Mouse (Mus musculus) hindbrain, embryonic 13.5 days (tissue): ENCODE measurements at regions not wholly inside any gene's neighbourhood (a gene's known extent, or its start where the extent isn't known, plus 50 kb on each side); places are given as distances from the start of the nearest gene placed in this dataset.
A peak's percentile ranks its signal among the peaks of the same experiment; 100 is the strongest.

ENCODE experiments used
- ATAC-seq: fragments of 200-750 bp; cut with Nextera tagmentation; 2 replicates; pipeline ENCODE4 v1.8.0; 2017; ENCODE audit warnings: moderate TSS enrichment; ENCODE audit not compliant: low FRiP score
- H3K27ac ChIP-seq: fragments of 300-500 bp; sonication (generic); 2 replicates; pipeline ENCODE4 v1.5.1; 2015; ENCODE audit warnings: inconsistent platforms, mild to moderate bottlenecking, moderate library complexity
- H3K27me3 ChIP-seq: fragments of 300-500 bp; sonication (generic); 2 replicates; pipeline ENCODE4 v1.6.1; 2015; ENCODE audit warnings: mild to moderate bottlenecking, inconsistent platforms
- H3K36me3 ChIP-seq: fragments of 300-500 bp; sonication (generic); 2 replicates; pipeline ENCODE4 v1.6.1; 2015; ENCODE audit warnings: mild to moderate bottlenecking, inconsistent platforms
- H3K4me1 ChIP-seq: fragments of 300-500 bp; sonication (generic); replicated peaks from 2 replicates; pipeline ENCODE4 v1.6.1; 2015; ENCODE audit warnings: inconsistent platforms
- H3K4me2 ChIP-seq: fragments of 300-500 bp; sonication (generic); 2 replicates; pipeline ENCODE4 v1.6.1; 2015; ENCODE audit warnings: inconsistent platforms, mild to moderate bottlenecking, moderate library complexity
- H3K4me3 ChIP-seq: fragments of 300-500 bp; sonication (generic); 2 replicates; pipeline ENCODE4 v1.5.1; 2015; ENCODE audit warnings: mild to moderate bottlenecking, inconsistent platforms
- H3K9ac ChIP-seq: fragments of 300-500 bp; sonication (generic); 2 replicates; pipeline ENCODE4 v1.6.1; 2015; ENCODE audit warnings: mild to moderate bottlenecking, inconsistent platforms
- H3K9me3 ChIP-seq: fragments of 300-500 bp; sonication (generic); 2 replicates; pipeline ENCODE4 v1.6.1; 2016; ENCODE audit warnings: inconsistent platforms
- WGBS: fragments of 180-500 bp; shearing (Covaris S2); methylation state at CpG from one replicate; pipeline ENCODE4 v1.1.7; 2015; 5-methylcytosine and 5-hydroxymethylcytosine counted together

DNA sequence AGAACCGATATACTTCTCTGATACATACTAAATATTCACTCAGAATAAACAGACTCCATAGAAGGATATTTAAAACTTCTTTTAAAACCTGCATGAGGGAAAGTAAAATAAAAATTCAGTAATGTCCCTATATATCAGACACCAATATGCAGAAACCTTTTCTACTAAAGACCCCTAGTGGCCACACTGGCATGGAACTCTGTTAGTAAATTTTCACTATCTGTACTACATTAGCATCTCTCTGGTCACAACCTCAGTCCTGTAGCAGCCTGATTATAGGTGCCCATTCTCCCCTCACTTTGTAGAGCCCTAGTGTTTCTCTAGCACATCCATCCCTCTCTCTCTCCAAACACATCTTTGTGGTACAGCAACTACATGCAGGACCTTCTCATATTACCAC is 970.3 kb downstream of the Cdh11 start:
- Histone ChIP-seq H3K4me3 (no peak overlapping the region), H3K27me3 (no peaks in the 10 kb centered on the region), H3K4me2 (no peak overlapping the region), H3K36me3 (no peaks in the 10 kb centered on the region), H3K27ac (no peak overlapping the region), H3K9ac (no peak overlapping the region), H3K4me1 (no peaks in the 10 kb centered on the region), H3K9me3 (no peaks in the 10 kb centered on the region)
- ATAC-seq, result no peak
- WGBS, result 90% methylated on average over 1 of the region's 1 CpGs

DNA sequence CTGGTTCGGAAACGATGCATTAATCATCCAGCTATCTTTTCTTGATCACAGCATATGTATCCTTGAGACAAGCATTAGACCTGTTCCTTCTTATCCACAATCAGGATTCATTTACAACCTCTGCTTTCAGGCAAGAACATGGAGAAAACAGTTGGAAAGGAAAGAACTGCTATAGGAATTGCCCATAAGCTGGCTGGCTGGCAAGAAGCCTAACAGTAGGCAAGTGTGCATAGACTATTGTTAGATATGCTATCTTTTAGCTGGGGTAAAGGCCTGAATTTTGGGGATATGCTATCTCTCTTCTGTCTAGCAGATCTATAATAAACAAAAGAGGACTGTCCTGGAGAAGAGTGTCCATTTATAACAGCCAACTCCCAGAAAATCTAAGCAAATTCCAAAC is 981.9 kb downstream of the Cdh11 start:
- Histone ChIP-seq H3K4me1 (no peaks in the 10 kb centered on the region), H3K9ac (no peak overlapping the region), H3K9me3 (no peaks in the 10 kb centered on the region), H3K4me3 (no peak overlapping the region), H3K27ac (no peak overlapping the region), H3K36me3 (no peaks in the 10 kb centered on the region), H3K27me3 (no peaks in the 10 kb centered on the region), H3K4me2 (no peak overlapping the region)
- WGBS, result 84% methylated on average over 2 of the region's 2 CpGs
- no peak for ATAC-seq

DNA sequence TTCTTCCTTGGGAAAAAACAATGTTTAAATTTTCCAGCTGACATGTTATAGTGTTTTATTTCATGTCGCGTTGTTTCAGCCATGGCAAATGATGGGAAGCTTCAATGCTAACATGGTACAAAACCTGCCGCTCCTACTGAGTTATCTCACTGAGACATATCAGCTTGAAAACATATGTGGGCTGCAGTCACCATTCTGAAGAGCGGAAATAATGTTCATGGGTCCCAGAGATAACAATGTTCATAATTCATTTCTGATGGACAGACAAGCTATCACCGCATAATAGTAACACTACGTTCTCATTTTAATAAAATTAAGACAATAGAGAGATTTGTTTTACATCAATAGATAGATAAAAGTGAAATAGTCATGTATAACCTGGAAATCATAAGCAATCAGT is 983.3 kb downstream of the Cdh11 start:
- WGBS, result 90% methylated on average over 6 of the region's 6 CpGs
- no peak for ATAC-seq
- no peak overlapping the region for H3K4me2 ChIP-seq

DNA sequence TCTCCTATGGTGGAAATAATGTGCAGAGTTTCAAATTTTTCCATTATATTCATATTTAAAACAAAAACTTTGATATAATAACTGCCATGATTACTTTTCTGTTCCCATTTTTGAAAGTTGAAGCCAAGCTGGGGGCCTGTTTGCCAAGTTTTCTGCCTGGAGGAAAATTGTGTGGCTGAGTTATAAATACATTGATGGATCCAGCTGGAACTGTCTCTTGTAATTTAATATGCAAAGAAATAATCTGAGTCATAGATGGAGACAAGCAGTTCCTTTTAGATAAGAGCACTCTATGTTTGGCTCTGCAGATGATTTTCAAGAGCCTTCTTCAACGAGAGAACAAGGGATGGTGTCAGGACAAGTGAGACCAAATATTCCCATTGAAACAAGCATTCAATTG is 994.7 kb downstream of the Cdh11 start:
- no peaks in the 10 kb centered on the region for H3K4me1 ChIP-seq
- H3K36me3 ChIP-seq, result no peaks in the 10 kb centered on the region
- no peaks in the 10 kb centered on the region for H3K27me3 ChIP-seq
- H3K4me3 ChIP-seq, result no peak overlapping the region
- H3K9ac ChIP-seq, result no peak overlapping the region
- ATAC-seq, result no peak
- 77% methylated on average over 1 of the region's 1 CpGs for WGBS
- no peak overlapping the region for H3K27ac ChIP-seq
- no peak overlapping the region for H3K4me2 ChIP-seq
- no peaks in the 10 kb centered on the region for H3K9me3 ChIP-seq

More for the DNA sequence above, 983.3 kb downstream of the Cdh11 start:
- no peak overlapping the region for H3K9ac ChIP-seq
- no peaks in the 10 kb centered on the region for H3K36me3 ChIP-seq
- H3K27me3 ChIP-seq, result no peaks in the 10 kb centered on the region
- no peak overlapping the region for H3K27ac ChIP-seq
- no peaks in the 10 kb centered on the region for H3K9me3 ChIP-seq
- H3K4me1 ChIP-seq, result no peaks in the 10 kb centered on the region
- H3K4me3 ChIP-seq, result no peak overlapping the region

DNA sequence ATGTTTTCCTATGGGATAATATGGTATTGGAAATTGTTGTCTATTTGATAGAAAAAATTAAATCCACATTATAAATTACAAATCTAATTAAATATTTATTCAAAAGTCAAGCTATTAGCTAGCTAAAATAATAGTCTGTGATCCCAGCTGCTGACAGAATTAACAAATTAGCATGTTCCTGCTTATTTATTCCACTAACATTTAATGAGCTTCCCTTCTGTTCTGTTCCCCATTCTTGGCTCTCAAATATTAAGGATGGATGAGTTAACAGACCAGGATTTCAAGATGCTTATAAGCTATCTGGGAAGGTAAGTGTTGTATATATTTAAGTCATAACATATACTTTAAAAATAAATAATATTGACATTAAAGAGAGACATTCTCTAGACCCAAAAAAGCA is 998.6 kb downstream of the Cdh11 start:
- H3K4me1 ChIP-seq, result no peaks in the 10 kb centered on the region
- no peak overlapping the region for H3K4me2 ChIP-seq
- H3K9me3 ChIP-seq, result no peaks in the 10 kb centered on the region
- H3K9ac ChIP-seq, result no peak overlapping the region
- no peak overlapping the region for H3K27ac ChIP-seq
- ATAC-seq, result no peak
- no peaks in the 10 kb centered on the region for H3K36me3 ChIP-seq
- no peaks in the 10 kb centered on the region for H3K27me3 ChIP-seq
- H3K4me3 ChIP-seq, result no peak overlapping the region

DNA sequence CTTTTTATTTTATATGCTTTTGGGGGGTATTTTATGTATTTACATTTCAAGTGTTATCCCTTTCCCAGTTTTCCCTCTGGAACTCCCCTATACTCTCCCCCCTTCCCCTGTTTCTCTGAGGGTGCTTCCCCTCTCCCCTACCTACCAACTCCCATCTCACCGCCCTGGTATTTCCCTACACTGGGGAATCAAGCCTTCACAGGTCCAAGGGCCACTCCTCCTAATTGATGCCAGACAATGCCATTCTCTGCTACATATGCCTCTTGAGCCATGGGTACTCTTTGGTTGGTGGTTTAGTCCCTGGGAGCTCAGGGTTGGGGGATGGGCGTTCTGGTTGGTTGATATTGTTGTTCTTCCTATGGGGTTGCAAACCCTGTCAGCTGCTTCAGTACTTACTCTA is 1002.9 kb downstream of the Cdh11 start:
- no peak overlapping the region for H3K4me2 ChIP-seq
- no peaks in the 10 kb centered on the region for H3K4me1 ChIP-seq
- WGBS, result 67% methylated on average over 2 of the region's 2 CpGs
- no peaks in the 10 kb centered on the region for H3K27me3 ChIP-seq
- H3K27ac ChIP-seq, result no peak overlapping the region
- H3K9me3 ChIP-seq, result no peaks in the 10 kb centered on the region
- H3K4me3 ChIP-seq, result no peak overlapping the region
- H3K9ac ChIP-seq, result no peak overlapping the region
- ATAC-seq, result no peak
- H3K36me3 ChIP-seq, result no peaks in the 10 kb centered on the region

DNA sequence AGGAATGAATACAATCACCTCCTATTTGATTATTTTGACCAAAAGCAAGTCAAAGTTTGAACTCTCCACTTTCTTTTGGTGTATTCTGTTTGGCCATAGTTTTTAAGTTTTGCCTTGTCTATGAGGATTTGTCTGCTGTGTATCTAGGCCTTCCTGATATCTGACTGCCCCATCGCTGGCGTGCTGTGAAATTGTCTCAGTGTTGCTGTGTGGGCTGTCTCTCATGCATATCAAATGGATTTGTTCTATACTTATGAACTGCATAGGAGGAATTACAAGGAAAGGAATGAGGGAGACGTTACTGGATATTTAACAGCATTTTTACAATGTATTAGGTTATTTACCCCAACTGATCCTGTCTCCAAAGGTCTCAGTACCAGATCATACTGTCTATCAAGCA is 1003.5 kb downstream of the Cdh11 start:
- H3K36me3 ChIP-seq, result no peaks in the 10 kb centered on the region
- WGBS, result 49% methylated on average over 3 of the region's 3 CpGs
- no peak overlapping the region for H3K9ac ChIP-seq
- H3K4me3 ChIP-seq, result no peak overlapping the region
- no peaks in the 10 kb centered on the region for H3K27me3 ChIP-seq
- ATAC-seq, result no peak
- H3K9me3 ChIP-seq, result no peaks in the 10 kb centered on the region
- H3K27ac ChIP-seq, result no peak overlapping the region
- no peak overlapping the region for H3K4me2 ChIP-seq
- H3K4me1 ChIP-seq, result no peaks in the 10 kb centered on the region

DNA sequence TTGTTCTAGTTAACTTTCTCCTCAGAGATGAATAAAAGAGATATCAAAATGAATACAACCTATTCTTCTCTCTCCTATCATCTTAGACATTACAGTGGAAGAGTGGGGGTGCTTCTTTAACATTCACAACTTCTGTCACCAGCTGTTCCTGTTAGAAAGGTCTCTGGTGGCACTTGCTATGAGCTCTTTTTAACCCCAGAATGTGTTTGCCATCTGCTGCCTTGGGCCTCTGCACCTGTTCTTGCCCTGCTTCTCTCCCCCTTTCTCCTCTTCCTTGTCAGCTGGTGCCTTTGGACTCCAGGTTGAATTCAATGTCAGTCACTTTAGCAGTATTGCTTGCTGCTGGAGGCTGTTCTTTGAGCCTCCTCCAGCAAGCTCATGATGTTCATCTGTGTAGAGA is 1005.5 kb downstream of the Cdh11 start:
- Histone ChIP-seq H3K9ac (no peak overlapping the region), H3K4me2 (no peak overlapping the region), H3K9me3 (no peaks in the 10 kb centered on the region), H3K4me1 (no peaks in the 10 kb centered on the region), H3K4me3 (no peak overlapping the region), H3K27me3 (no peaks in the 10 kb centered on the region), H3K27ac (no peak overlapping the region), H3K36me3 (no peaks in the 10 kb centered on the region)
- ATAC-seq, result peak; percentile 13; the same call in 1 of the 2 replicates

DNA sequence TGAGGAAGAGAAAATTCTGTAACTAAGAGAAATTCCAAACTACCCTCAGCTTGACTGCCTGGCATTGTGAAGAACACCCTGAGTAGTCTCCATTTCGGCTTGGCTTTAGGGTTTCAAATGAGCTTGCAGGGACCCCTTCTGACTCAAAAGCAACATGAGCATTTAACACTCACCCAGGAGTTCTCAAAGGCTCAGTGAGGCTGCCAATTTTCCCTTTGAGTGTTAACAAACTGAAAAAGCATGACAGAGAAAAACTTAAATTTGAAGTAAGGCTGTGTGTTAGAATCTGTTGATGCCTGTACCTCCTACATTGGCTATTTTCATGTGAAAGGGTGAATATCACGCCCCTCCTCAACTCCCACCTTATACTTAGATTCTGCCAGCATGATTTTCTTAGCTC is 1017.9 kb downstream of the Cdh11 start:
- Histone ChIP-seq H3K27me3 (no peaks in the 10 kb centered on the region), H3K36me3 (no peaks in the 10 kb centered on the region), H3K4me2 (no peak overlapping the region), H3K9ac (no peak overlapping the region), H3K4me3 (no peak overlapping the region), H3K27ac (no peak overlapping the region), H3K9me3 (no peaks in the 10 kb centered on the region), H3K4me1 (no peaks in the 10 kb centered on the region)
- ATAC-seq, result no peak
- 33% methylated on average over 2 of the region's 2 CpGs for WGBS
